Mouse (Mus musculus) lung, postnatal 0 days (tissue): Measurements from ENCODE around the gene Ear10.
"Not testable (repeated sequence)": the region's sequence is repeated elsewhere in the genome, so short reads cannot be mapped to it uniquely, and the experiment has no call there.

ENCODE experiments used
- CTCF ChIP-seq: IDR thresholded peaks from 2 replicates; pipeline ENCODE4 v1.5.1; 2016; ENCODE audit warnings: antibody characterized with exemption, mild to moderate bottlenecking
- EP300 ChIP-seq: IDR thresholded peaks from 2 replicates; pipeline ENCODE4 v1.6.1; 2016; ENCODE audit warnings: antibody characterized with exemption, mild to moderate bottlenecking, control low read depth

DNA sequence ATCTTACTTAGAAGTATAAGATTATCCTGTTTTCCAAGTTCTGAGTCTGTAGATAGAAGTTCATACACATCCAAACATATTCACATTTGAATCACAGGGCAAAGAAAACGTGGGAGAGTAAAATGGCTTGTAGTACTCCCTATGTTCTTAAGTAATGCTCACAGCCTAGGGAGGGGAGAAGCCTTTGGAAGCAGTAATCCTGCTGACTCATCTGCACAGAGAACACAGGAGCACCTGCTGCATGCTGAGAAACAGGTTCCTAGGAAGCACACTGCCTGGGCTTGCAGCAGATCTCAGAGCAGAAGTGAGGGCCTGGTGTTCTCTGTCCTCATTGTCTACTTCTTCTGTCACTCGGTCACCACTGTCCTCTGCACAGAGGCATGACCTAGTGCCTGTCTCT lies 28.0 kb downstream of the Ear10 start:
- TF ChIP-seq CTCF, EP300: not testable (repeated sequence)
